Mouse (Mus musculus): ENCODE measurements around the gene Agr2.

DNA sequence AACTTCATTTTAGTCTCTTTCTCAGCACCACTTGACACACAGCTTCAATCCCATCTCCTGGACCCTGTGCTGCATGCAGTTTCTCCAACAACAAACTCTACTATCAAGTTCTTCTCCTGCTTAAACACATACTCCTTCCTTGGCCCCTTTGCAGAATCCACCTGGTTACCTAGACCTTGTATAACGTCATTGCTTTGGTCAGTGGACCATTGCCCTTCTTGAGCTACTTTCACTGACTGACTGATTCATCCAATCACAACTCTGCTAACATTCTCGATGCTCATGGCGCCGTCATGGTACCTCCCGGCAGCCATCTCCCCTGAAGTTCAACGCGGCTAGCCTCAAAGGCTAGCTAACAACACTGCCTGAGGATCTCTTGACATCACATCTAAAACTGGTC, 43.4 kb downstream of the Agr2 start:
- TF ChIP-seq CTCF (IDR thresholded peaks at IDR 0.05; ENCODE audit: extremely low read depth, insufficient read depth, low read length) (no peak), POLR2A (IDR thresholded peaks at IDR 0.05; ENCODE audit: extremely low read depth, insufficient read depth, low read length) (no peak)

Measured in cortical plate, adult 2 months (tissue).